Mouse (Mus musculus) spleen, adult 2 months (tissue): Measurements from ENCODE around the gene Med24. TPM values are rescaled to one million over a fixed set of nuclear protein-coding genes. Genes with fewer than 3 reads are reported as not detected.

Source experiments
- DNase-seq, 2 experiments: peaks; one replicate each; pipeline versions ENCODE4 v3.0.0 to v3.0.0-alpha.2; 2012 to 2021; ENCODE audit warnings: low spot score in 2 of 2, low read depth in 1 of 2
- H3K27ac ChIP-seq: fragments of 200-500 bp; 2 replicates; pipeline ENCODE4 v1.5.1; 2012; ENCODE audit warnings: low read length, inconsistent platforms; ENCODE audit not compliant: insufficient read depth
- H3K27me3 ChIP-seq: fragments of 200-500 bp; 2 replicates; pipeline ENCODE4 v1.6.1; 2012; ENCODE audit warnings: mild to moderate bottlenecking, moderate library complexity, low read length, inconsistent platforms; ENCODE audit not compliant: control insufficient read depth, insufficient read depth
- H3K36me3 ChIP-seq: fragments of 200-500 bp; 2 replicates; pipeline ENCODE4 v1.6.1; 2012; ENCODE audit warnings: mild to moderate bottlenecking, low read length, inconsistent platforms; ENCODE audit not compliant: control insufficient read depth, insufficient read depth
- H3K4me1 ChIP-seq: fragments of 200-500 bp; 2 replicates; pipeline ENCODE4 v1.6.1; 2011; ENCODE audit warnings: inconsistent platforms; ENCODE audit not compliant: control insufficient read depth, insufficient read depth, insufficient read length
- H3K4me3 ChIP-seq: fragments of 200-500 bp; 2 replicates; pipeline ENCODE4 v1.5.1; 2011; ENCODE audit warnings: mild to moderate bottlenecking, inconsistent platforms; ENCODE audit not compliant: insufficient read depth, insufficient read length; ENCODE audit errors: extremely low read depth
- CTCF ChIP-seq: fragments of 200-500 bp; IDR thresholded peaks from 2 replicates; pipeline ENCODE4 v1.5.1; 2011; ENCODE audit warnings: mild to moderate bottlenecking, inconsistent platforms; ENCODE audit not compliant: insufficient read depth, insufficient read length, insufficient replicate concordance; ENCODE audit errors: extremely low read depth
- POLR2A ChIP-seq: fragments of 200-500 bp; IDR thresholded peaks from 2 replicates; pipeline ENCODE4 v1.6.1; 2011; ENCODE audit warnings: low read depth, low read length, inconsistent platforms
- WGBS: fragments of 180-500 bp; shearing (Covaris S2); methylation state at CpG from one replicate; pipeline ENCODE4 v1.1.7; 2018; 5-methylcytosine and 5-hydroxymethylcytosine counted together
- polyA plus RNA-seq: library from polyadenylated mRNA; depleted of rRNA; stranded (reverse); fragments of >200 nt; gene quantifications from 2 replicates; pipeline ENCODE4 v1.2.3, GENCODE M21; 2012

The Med24 gene
- polyA plus RNA-seq, 1 experiment = 53.6 TPM

DNA sequence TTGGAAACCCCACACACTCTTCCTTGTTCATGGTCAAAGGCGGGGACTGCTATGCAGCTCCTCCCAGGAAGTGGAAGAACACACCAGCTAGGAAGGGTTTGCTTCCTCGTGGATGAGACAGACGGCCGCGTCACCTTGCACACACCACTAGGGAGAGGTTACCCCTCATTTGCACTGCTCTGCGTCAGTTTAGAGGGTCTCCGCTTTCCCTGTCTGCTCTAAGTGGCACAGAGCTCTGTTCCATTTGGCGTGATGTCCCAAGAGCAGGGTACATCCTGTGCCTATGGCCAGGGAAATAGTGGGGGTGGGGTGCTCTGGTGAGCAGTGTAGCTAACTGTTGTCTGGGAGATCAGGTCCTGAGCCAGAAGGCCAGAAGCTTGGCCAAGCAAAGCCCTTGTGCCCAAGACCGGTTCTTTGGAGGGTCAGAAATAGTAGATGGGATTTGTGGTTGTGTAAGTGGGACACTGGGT is 25.0 kb upstream of the Med24 start:
- Histone ChIP-seq H3K27ac (no peak overlapping the region), H3K4me3 (no peak overlapping the region; the same call in 1 of the 2 replicates), H3K4me1 (peaks cover 17% of the 10 kb centered on the region), H3K36me3 (no peaks in the 10 kb centered on the region), H3K27me3 (no peaks in the 10 kb centered on the region)
- 76% methylated on average over 9 of the region's 9 CpGs for WGBS
- no peak for DNase-seq
- TF ChIP-seq POLR2A = no peak
- TF ChIP-seq CTCF = no peak

DNA sequence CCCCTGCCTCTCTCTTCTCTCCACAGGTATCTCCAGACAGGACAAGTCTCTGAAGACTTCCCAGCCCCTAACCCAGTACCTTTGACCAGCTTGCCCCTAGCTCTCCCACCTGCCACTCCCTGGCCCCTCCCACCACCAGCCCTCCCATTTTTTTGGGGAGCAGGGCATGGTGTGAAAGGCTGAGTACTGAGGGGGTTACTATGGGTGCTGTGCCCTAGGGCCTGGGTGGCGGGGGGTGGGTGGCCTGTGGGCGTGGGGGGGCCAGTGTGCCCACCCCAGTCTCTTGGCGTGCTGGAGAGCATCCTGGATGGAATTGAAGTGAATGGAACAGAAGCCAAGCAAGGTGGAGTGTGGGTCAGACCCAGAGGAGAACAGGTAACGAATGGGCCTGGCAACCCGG is 24.0 kb upstream of the Med24 start:
- H3K4me3 ChIP-seq = no peak overlapping the region
- peaks cover 18% of the 10 kb centered on the region for H3K4me1 ChIP-seq
- no peak for DNase-seq
- H3K27ac ChIP-seq = no peak overlapping the region
- no peaks in the 10 kb centered on the region for H3K27me3 ChIP-seq
- WGBS = 95% methylated on average over 5 of the region's 5 CpGs
- no peaks in the 10 kb centered on the region for H3K36me3 ChIP-seq
- TF ChIP-seq CTCF (no peak), POLR2A (no peak)

- Histone ChIP-seq H3K36me3 (no peaks in the 10 kb centered on the region), H3K4me3 (no peak overlapping the region), H3K4me1 (peaks cover 23% of the 10 kb centered on the region), H3K27ac (no peak overlapping the region), H3K27me3 (no peaks in the 10 kb centered on the region)
- WGBS = 78% methylated on average over 10 of the region's 10 CpGs
- no peak for DNase-seq
- TF ChIP-seq CTCF (no peak), POLR2A (no peak)
These were observed 23.4 kb upstream of the Med24 start for GRCm38 (mm10) chr11:98752562-98753140.

DNA sequence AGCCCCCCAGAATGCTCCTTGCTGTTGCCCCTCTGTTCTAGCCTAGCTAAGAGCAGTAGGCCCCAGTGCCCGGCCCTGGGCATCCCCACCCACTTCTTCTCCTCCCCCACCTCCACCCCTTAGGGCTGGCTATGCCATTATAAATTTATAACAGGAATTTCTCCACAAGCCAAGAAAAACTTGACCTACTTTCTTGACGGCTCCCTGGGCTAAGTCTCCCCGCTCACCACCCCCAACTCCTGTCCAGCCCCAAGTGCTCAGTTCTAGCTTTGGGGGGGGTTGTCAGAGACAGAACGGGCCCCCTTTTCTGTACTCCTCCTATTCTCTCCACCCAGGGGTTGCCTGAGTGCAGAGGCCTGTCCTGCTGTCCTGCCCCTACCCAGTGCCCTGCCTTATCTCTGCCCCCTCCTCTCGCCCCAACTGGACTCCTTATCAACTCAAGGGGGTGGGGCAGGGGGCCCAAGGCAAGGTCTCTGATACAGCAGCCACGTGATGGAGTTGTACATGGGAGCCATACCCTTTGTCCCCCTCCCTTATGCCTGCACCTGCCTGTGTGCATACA is 22.1 kb upstream of the Med24 start:
- Histone ChIP-seq H3K27me3 (no peaks in the 10 kb centered on the region), H3K36me3 (no peaks in the 10 kb centered on the region), H3K4me1 (peaks cover 35% of the 10 kb centered on the region), H3K4me3 (no peak overlapping the region), H3K27ac (no peak overlapping the region)
- TF ChIP-seq CTCF = no peak
- no peak for TF ChIP-seq POLR2A
- WGBS = 48% methylated on average over 6 of the region's 6 CpGs
- DNase-seq = no peak

GRCm38 (mm10) chr11:98750351-98751201 is 21.3 kb upstream of the Med24 start:
- 27% methylated on average over 17 of the region's 17 CpGs for WGBS
- no peak for DNase-seq

DNA sequence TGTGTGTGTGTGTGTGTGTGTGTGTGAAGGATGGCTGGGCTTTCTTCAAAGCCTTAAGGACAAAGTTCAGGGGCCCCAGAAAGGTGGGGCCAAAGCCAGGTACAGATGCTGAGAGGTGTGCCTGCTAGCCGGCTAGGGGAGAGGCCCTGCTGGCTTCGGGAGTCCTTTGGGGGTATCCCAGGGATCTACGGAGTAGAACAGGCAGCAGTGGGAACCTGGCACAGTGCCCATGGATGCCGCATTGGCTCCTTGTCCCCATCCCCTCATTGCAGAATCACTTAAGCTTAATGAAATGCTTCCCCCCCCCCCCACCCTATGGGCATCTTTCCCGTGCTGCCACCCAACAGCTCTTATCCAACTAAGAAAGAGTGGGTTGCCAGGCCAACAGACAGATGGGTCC is 20.5 kb upstream of the Med24 start:
- no peak overlapping the region for H3K27ac ChIP-seq
- TF ChIP-seq CTCF (no peak), POLR2A (no peak)
- 71% methylated on average over 5 of the region's 5 CpGs for WGBS
- no peak for DNase-seq
- H3K4me1 ChIP-seq = peaks cover 42% of the 10 kb centered on the region
- no peaks in the 10 kb centered on the region for H3K27me3 ChIP-seq
- no peaks in the 10 kb centered on the region for H3K36me3 ChIP-seq
- H3K4me3 ChIP-seq = no peak overlapping the region

More at GRCm38 (mm10) chr11:98750351-98751201, 21.3 kb upstream of the Med24 start:
- H3K36me3 ChIP-seq = no peaks in the 10 kb centered on the region
- peaks cover 42% of the 10 kb centered on the region for H3K4me1 ChIP-seq
- no peak for TF ChIP-seq CTCF
- TF ChIP-seq POLR2A = no peak
- no peak overlapping the region for H3K27ac ChIP-seq
- no peaks in the 10 kb centered on the region for H3K27me3 ChIP-seq
- H3K4me3 ChIP-seq = no peak overlapping the region
